Mouse (Mus musculus) MEL (cell line): ENCODE measurements around the gene Ttc39d. TPM values are rescaled to one million over a fixed set of nuclear protein-coding genes. Genes with fewer than 3 reads are reported as not detected.

ENCODE experiments used
- DNase-seq: peaks from one replicate; pipeline ENCODE4 v3.0.0; 2011; ENCODE audit warnings: low read depth, low spot score
- H3K27ac ChIP-seq: 2 replicates; pipeline ENCODE4 v1.5.1; 2012; ENCODE audit warnings: low read depth, mild to moderate bottlenecking, control low read depth, low read length, moderate library complexity; ENCODE audit not compliant: control insufficient read depth
- H3K27me3 ChIP-seq, 2 experiments: fragments of 150-350 bp in 1 of 2; sonication (generic) in 1 of 2; 2 replicates each; pipeline ENCODE4 v1.6.1; 2012; ENCODE audit warnings: low read length in 2 of 2, mild to moderate bottlenecking in 2 of 2, improper control_type of control experiment in 1 of 2, moderate library complexity in 1 of 2; ENCODE audit not compliant: insufficient read depth in 2 of 2, control insufficient read depth in 1 of 2
- H3K36me3 ChIP-seq, 2 experiments: 2 replicates each; pipeline ENCODE4 v1.6.1; 2012 to 2014; ENCODE audit warnings: low read length in 2 of 2, improper control_type of control experiment in 1 of 2, inconsistent platforms in 1 of 2, mild to moderate bottlenecking in 1 of 2; ENCODE audit not compliant: insufficient read depth in 2 of 2, control insufficient read depth in 1 of 2
- H3K4me1 ChIP-seq, 2 experiments: fragments of 150-350 bp in 1 of 2; sonication (generic) in 1 of 2; 2 replicates each; pipeline ENCODE4 v1.6.1; 2012; ENCODE audit warnings: low read length in 2 of 2, improper control_type of control experiment in 1 of 2, mild to moderate bottlenecking in 1 of 2; ENCODE audit not compliant: insufficient read depth in 2 of 2, control insufficient read depth in 1 of 2
- H3K4me3 ChIP-seq, 2 experiments: fragments of 150-350 bp in 1 of 2; sonication (generic) in 1 of 2; 2 replicates each; pipeline ENCODE4 v1.5.1; 2012; ENCODE audit warnings: low read depth in 2 of 2, low read length in 2 of 2, mild to moderate bottlenecking in 2 of 2, moderate library complexity in 2 of 2, control low read depth in 1 of 2, improper control_type of control experiment in 1 of 2; ENCODE audit not compliant: control insufficient read depth in 1 of 2, insufficient read depth in 1 of 2
- H3K79me2 ChIP-seq: 2 replicates; pipeline ENCODE4 v1.6.1; 2012; ENCODE audit warnings: mild to moderate bottlenecking, low read length, moderate library complexity; ENCODE audit not compliant: control insufficient read depth, poor library complexity, insufficient read depth
- H3K9ac ChIP-seq: 2 replicates; pipeline ENCODE4 v1.6.1; 2012; ENCODE audit warnings: low read depth, mild to moderate bottlenecking, control low read depth, low read length, moderate library complexity; ENCODE audit not compliant: control insufficient read depth, poor library complexity, severe bottlenecking
- H3K9me3 ChIP-seq: fragments of 150-350 bp; sonication (generic); replicated peaks from 2 replicates; pipeline ENCODE4 v1.6.1; 2012; ENCODE audit warnings: mild to moderate bottlenecking, low read length, improper control_type of control experiment, moderate library complexity; ENCODE audit not compliant: insufficient read depth
- BHLHE40 ChIP-seq: IDR thresholded peaks from 2 replicates; pipeline ENCODE4 v1.6.1; 2012; ENCODE audit warnings: low read depth, mild to moderate bottlenecking, inconsistent platforms, low read length, improper control_type of control experiment, borderline replicate concordance
- EP300 ChIP-seq, 2 experiments: IDR thresholded peaks; 2 replicates each; pipeline ENCODE4 v1.6.1; 2011; ENCODE audit warnings: improper control_type of control experiment in 2 of 2, low read length in 2 of 2, low read depth in 1 of 2, mild to moderate bottlenecking in 1 of 2
- GATA1 ChIP-seq: IDR thresholded peaks from 2 replicates; pipeline ENCODE4 v1.6.1; 2011; ENCODE audit warnings: low read depth, low read length, improper control_type of control experiment
- HCFC1 ChIP-seq: IDR thresholded peaks from 2 replicates; pipeline ENCODE4 v1.6.1; 2012; ENCODE audit warnings: low read depth, mild to moderate bottlenecking, inconsistent platforms, low read length, improper control_type of control experiment, moderate library complexity
- KAT2A ChIP-seq: conservative IDR thresholded peaks from 2 replicates; pipeline ENCODE4 v1.6.1; 2012; ENCODE audit warnings: low read depth, low read length, improper control_type of control experiment, inconsistent platforms
- MAFK ChIP-seq: IDR thresholded peaks from 2 replicates; pipeline ENCODE4 v1.6.1; 2011; ENCODE audit warnings: low read depth, mild to moderate bottlenecking, low read length, improper control_type of control experiment, borderline replicate concordance
- MAX ChIP-seq: IDR thresholded peaks from 2 replicates; pipeline ENCODE4 v1.6.1; 2011; ENCODE audit warnings: low read length, improper control_type of control experiment
- MAZ ChIP-seq: IDR thresholded peaks from 2 replicates; pipeline ENCODE4 v1.6.1; 2012; ENCODE audit warnings: low read depth, mild to moderate bottlenecking, inconsistent platforms, low read length, improper control_type of control experiment
- MYB ChIP-seq: IDR thresholded peaks from 2 replicates; pipeline ENCODE4 v1.6.1; 2011; ENCODE audit warnings: mild to moderate bottlenecking, low read depth, low read length, improper control_type of control experiment
- NRF1 ChIP-seq: IDR thresholded peaks from 2 replicates; pipeline ENCODE4 v1.6.1; 2014; ENCODE audit warnings: low read depth, mild to moderate bottlenecking, inconsistent platforms, low read length, improper control_type of control experiment, moderate library complexity; ENCODE audit not compliant: poor library complexity, insufficient read depth, severe bottlenecking
- POLR2A ChIP-seq, 2 experiments: IDR thresholded peaks; 2 replicates each; pipeline ENCODE4 v1.6.1; 2011 to 2012; ENCODE audit warnings: low read length in 2 of 2, mild to moderate bottlenecking in 2 of 2, control low read depth in 1 of 2, improper control_type of control experiment in 1 of 2, low read depth in 1 of 2, moderate library complexity in 1 of 2; ENCODE audit not compliant: control insufficient read depth in 1 of 2, insufficient read depth in 1 of 2, poor library complexity in 1 of 2
- RCOR1 ChIP-seq: IDR thresholded peaks from 2 replicates; pipeline ENCODE4 v1.6.1; 2012; ENCODE audit warnings: low read depth, mild to moderate bottlenecking, inconsistent platforms, low read length, improper control_type of control experiment
- SIN3A ChIP-seq: IDR thresholded peaks from 2 replicates; pipeline ENCODE4 v1.6.1; 2012; ENCODE audit warnings: low read length, improper control_type of control experiment, inconsistent platforms
- SMC3 ChIP-seq: IDR thresholded peaks from 2 replicates; pipeline ENCODE4 v1.6.1; 2011; ENCODE audit warnings: low read depth, low read length, improper control_type of control experiment
- TBP ChIP-seq: IDR thresholded peaks from 2 replicates; pipeline ENCODE4 v1.8.0; 2011; ENCODE audit warnings: low read depth, low read length, improper control_type of control experiment
- UBTF ChIP-seq: IDR thresholded peaks from 2 replicates; pipeline ENCODE4 v1.6.1; 2012; ENCODE audit warnings: low read depth, mild to moderate bottlenecking, inconsistent platforms, low read length, improper control_type of control experiment, moderate library complexity, borderline replicate concordance; ENCODE audit not compliant: insufficient read depth
- ZKSCAN1 ChIP-seq: IDR thresholded peaks from 2 replicates; pipeline ENCODE4 v1.6.1; 2012; ENCODE audit warnings: low read depth, mild to moderate bottlenecking, inconsistent platforms, low read length, improper control_type of control experiment, moderate library complexity
- polyA plus RNA-seq, 2 experiments: library from polyadenylated mRNA; stranded (reverse) in 1 of 2; unstranded in 1 of 2; fragments of >175 nt in 1 of 2; fragments of >200 nt in 1 of 2; gene quantifications; 2 replicates each; pipeline versions ENCODE4 v1.2.1 to v1.2.4; 2012; ENCODE audit warnings: low replicate concordance in 2 of 2, low read depth in 1 of 2; ENCODE audit not compliant: insufficient read length in 2 of 2, insufficient read depth in 1 of 2, missing spikeins in 1 of 2
- total RNA-seq: library from RNA; depleted of rRNA; stranded (reverse); fragments of 300-350 nt; gene quantifications from 2 replicates; pipeline ENCODE4 v1.2.3, GENCODE M21; 2012

Ttc39d gene
- total and polyA plus RNA-seq, 3 experiments, result not detected

DNA sequence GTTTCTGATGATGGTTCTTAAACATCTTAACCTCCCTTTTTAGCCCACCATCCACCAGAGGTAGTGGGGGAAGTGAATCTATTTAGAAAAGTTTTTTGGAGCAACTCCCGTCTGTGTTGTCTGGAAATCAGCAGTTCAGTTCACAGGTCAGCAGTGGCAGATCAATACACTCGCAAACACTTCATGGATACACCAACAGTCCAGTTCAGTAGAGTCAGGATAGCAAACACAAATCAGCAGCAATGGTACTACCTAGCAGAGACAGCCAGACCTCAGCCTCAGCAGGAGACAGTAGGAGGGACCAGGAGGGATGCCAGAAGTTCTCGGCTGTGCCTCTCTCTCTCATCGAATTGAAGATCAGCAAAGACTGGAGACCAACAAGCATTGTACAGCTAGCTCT is 35.3 kb upstream of the Ttc39d start:
- Histone ChIP-seq H3K79me2 (no peaks in the 10 kb centered on the region), H3K4me1 (no peaks in the 10 kb centered on the region), H3K36me3 (no peaks in the 10 kb centered on the region), H3K27ac (no peak overlapping the region), H3K27me3 (peaks cover 0 to 4% of the 10 kb centered on the region in 2 experiments; a peak in 3 of 4 replicates), H3K9me3 (no peaks in the 10 kb centered on the region), H3K9ac (no peak overlapping the region), H3K4me3 (no peak overlapping the region)
- TF ChIP-seq GATA1 (no peak), SIN3A (no peak), MAX (no peak), SMC3 (no peak), ZKSCAN1 (no peak)
- DNase-seq, result no peak

- Histone ChIP-seq H3K27ac (no peak overlapping the region), H3K79me2 (no peaks in the 10 kb centered on the region), H3K4me1 (no peaks in the 10 kb centered on the region), H3K4me3 (no peak overlapping the region), H3K36me3 (no peaks in the 10 kb centered on the region), H3K27me3 (peaks cover 0 to 4% of the 10 kb centered on the region in 2 experiments; a peak in 3 of 4 replicates), H3K9ac (no peak overlapping the region), H3K9me3 (no peaks in the 10 kb centered on the region)
- DNase-seq, result no peak
- no peak for TF ChIP-seq NRF1
- no peak for TF ChIP-seq POLR2A (IDR thresholded peaks at IDR 0.05; ENCODE audit: control insufficient read depth in 1 of 2, insufficient read depth in 1 of 2, low read depth in 1 of 2, low read length in 2 of 2, poor library complexity in 1 of 2)
- TF ChIP-seq MAZ, result no peak
- no peak for TF ChIP-seq BHLHE40
- no peak for TF ChIP-seq MAFK
- no peak for TF ChIP-seq HCFC1
- TF ChIP-seq EP300 (IDR thresholded peaks at IDR 0.05; ENCODE audit: low read depth in 1 of 2, low read length in 2 of 2), result no peak
- no peak for TF ChIP-seq MYB
These were observed 34.5 kb upstream of the Ttc39d start for GRCm38 (mm10) chr17:80172761-80173160.

DNA sequence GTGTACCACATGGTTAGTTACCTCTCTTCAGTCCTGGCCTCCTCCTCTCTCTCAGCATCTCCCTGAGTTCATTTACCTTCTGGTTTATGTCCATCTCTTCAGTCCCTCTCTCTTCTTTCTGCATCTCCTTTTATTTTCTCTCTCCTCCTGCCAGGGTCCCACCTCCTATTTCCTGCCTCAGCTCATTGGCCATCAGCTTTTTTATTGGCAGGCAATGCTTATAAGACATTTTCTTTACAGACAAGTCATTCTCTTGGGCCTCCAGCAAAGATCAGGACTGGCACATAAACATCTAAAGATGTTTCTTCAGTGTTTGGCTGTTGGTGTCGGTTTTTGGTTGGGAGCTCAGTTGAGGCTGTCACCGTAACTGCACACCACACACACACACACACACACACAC is 33.6 kb upstream of the Ttc39d start:
- no peak overlapping the region for H3K27ac ChIP-seq
- no peaks in the 10 kb centered on the region; a peak in 2 of 4 replicates for H3K27me3 ChIP-seq
- no peak for DNase-seq
- no peaks in the 10 kb centered on the region for H3K79me2 ChIP-seq
- H3K9me3 ChIP-seq, result no peaks in the 10 kb centered on the region
- H3K4me3 ChIP-seq, result no peak overlapping the region
- H3K9ac ChIP-seq, result no peak overlapping the region
- no peaks in the 10 kb centered on the region for H3K4me1 ChIP-seq
- no peaks in the 10 kb centered on the region for H3K36me3 ChIP-seq
- TF ChIP-seq UBTF (no peak), TBP (no peak), KAT2A (no peak), RCOR1 (no peak), NRF1 (no peak)
